Mouse (Mus musculus) gastrocnemius, adult 8-10 months (tissue): Measurements from ENCODE around the gene Ptch2. TPM values are rescaled to one million over a fixed set of nuclear protein-coding genes. Genes with fewer than 3 reads are reported as not detected.

Source experiments
- DNase-seq, 2 experiments: peaks; one replicate each; pipeline ENCODE4 v3.0.0; 2022; ENCODE audit warnings: low spot score in 2 of 2
- total RNA-seq, 4 experiments: library from RNA; stranded (reverse); gene quantifications; 2 replicates each; pipeline ENCODE4 v1.2.4; 2022

The Ptch2 gene
- total RNA-seq, 4 experiments from 2014 or later, result 0.22 to 0.76 (median 0.69) TPM

- DNase-seq, result no peak
These were observed 8.8 kb downstream of the Ptch2 start for GRCm38 (mm10) chr4:117104672-117105071.

- no peak for DNase-seq
These were observed 9.3 kb downstream of the Ptch2 start for GRCm38 (mm10) chr4:117105127-117105526.

DNA sequence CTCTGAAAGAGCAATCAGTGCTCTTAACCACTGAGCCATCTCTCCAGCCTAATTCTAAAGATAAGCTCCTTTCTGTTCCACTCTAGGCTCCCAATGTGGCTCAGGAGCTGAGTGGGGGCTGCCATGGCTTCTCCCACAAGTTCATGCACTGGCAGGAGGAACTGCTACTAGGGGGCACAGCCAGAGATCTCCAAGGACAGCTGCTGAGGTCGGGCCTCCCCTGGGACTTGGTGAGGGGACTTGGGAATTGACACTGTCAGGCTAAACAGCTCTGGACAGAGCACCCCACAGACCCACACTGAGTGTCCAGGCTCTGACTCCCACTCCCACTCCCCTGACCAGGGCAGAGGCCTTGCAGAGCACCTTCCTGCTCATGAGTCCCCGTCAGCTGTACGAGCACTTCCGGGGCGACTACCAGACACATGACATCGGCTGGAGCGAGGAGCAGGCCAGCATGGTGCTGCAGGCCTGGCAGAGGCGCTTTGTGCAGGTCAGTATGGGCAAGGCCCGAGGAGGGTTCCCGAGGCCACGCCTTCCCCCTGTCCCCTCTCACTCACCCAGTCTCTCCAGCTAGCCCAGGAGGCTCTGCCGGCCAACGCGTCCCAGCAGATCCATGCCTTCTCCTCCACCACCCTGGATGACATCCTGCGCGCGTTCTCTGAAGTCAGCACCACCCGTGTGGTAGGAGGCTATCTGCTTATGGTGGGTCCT is 12.1 kb downstream of the Ptch2 start:
- DNase-seq, result no peak

- no peak for DNase-seq
These were observed 12.6 kb downstream of the Ptch2 start for GRCm38 (mm10) chr4:117108524-117108849.

DNA sequence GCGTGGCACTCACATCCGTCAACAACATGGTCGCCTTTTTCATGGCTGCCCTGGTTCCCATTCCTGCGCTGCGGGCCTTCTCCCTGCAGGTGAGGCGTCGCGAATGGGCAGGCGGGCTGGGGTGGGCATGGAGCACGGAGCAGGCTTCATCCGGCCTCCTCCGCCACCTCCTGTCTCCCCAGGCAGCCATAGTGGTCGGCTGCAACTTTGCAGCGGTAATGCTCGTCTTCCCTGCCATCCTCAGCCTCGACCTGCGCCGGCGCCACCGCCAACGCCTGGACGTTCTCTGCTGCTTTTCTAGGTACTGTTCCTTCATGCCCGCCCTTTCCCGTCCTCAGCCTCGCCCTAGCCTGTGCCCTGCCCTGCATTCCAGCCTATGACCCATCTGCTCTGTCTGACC is 13.5 kb downstream of the Ptch2 start:
- DNase-seq, result no peak

- no peak for DNase-seq
These were observed 14.4 kb downstream of the Ptch2 start for GRCm38 (mm10) chr4:117110249-117110648.

- no peak for DNase-seq
These were observed 15.1 kb downstream of the Ptch2 start for GRCm38 (mm10) chr4:117110985-117111384.

DNA sequence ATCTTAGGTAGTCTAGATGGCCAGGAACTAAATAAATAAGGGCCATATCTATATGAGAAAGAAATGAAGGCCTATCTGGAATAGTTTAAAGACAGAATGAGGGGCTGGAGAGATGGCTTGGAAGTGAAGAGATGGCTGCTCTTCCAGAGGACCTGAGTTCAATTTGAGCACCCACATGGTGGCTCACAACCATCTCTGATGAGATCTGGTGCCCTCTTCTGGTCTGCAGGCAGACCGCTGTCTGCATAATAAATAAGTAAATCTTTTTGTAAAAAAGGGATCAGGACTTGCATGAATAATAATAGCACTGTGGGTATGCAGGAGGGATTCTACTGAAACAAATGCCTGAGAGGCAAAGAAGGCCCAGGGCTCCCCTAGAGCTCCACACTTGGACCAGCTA is 17.4 kb downstream of the Ptch2 start:
- DNase-seq, result no peak

GRCm38 (mm10) chr4:117115592-117115991 is 19.7 kb downstream of the Ptch2 start:
- no peak for DNase-seq

DNA sequence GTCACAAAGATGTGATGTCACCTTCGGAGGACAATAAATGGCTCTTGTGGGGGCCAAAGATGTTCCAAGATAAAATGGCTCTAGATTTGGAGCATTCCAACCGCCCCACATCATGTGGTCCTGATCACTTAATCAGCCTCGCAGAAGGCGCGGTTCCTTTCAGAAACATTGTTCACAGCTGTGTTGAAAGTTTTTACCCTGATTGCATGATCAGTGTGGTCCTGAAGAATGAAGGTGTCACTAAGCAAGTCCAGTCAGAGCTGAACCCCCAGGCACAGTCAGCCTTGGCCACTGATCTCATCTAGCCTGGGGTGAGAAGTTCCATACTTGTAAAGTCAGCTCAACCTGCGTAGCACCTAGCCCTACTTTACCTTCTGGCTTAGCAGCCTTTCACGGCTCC is 22.1 kb downstream of the Ptch2 start:
- DNase-seq, result no peak

- DNase-seq, result no peak
These were observed 23.8 kb downstream of the Ptch2 start for GRCm38 (mm10) chr4:117119636-117120035.

DNA sequence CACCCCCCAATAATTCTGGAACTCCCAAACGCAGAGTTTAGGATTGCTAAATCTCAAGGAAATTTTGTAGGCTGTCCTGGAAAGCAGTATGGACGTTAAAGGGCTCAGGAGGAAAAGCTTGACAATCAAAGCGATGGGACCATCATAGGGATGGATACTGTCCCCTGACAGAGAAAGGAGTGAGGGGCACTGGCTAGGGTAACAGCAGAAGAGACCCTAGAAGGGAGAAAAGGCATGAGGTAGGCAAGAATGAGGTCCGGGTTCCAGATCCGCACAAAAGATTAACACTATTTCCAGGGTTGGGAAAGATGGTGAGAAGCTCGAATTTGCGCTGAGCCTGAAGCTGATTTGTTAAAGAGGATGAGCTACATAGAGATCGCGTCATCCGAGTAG is 24.2 kb downstream of the Ptch2 start:
- no peak for DNase-seq

DNA sequence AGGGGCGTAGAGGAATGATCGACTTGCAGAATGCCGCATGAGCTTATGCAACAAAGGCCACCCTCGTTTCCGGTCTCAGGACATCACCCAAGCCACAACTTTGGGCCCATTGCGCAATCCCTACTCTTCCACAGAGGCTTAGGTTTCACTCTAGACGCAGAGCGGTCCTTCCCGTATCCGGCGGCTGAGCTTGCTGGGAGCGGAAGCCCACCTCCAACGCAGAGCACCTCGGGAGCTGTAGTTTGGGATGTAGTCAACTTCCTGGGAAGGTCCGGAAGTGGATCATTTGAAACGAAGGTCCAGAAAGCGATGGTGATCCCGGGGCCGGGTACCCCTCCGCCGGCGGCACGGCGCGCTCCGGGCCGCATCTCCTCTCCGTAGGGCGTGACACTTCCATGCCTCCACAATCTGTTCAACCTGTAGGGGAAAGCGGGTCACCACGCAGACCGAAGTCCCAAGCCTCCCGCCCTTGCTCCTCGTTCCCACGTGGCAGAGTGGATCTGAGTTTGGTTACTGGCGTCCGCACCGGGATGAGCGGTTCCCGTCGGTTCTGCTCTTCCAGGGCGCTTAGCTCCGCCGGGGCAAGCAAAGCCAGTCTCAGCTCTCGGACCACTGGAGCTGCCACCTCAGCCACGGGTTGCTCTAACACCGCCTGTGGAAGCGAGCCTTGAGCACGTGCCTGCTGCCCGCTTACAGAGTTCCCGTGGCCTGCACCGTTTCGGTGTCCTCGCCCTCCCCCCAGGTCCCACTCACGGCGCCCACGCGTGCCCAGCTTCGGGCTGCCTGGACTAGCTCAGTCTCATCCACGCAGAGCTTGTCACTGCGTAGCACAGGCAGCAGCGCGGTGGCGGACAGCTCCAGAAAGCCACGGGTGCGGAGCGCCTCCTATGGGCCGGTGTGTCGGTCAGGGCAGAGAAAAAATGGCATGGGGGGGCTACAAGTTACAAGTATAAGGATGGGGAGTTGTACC is 24.9 kb downstream of the Ptch2 start:
- DNase-seq, result peak; percentile 93 to 96

DNA sequence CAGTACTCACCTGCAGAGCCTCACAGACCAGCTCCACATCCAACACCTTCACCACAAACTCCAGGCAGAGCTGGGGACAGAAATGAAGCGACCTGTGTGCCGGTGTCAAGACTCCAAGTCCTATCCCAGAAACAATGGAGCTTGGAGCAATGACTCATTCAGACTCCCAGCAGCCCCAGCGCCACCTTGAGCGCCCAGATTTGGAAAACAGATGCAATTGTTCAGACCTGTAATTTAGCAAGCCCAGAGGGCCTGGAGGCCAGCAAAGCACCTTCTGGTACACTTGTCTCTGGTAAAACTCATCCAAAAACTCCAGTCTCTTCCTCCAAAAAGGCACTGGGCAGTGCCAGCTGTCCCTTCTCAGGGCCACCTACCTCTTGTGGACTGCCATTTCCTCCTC is 26.3 kb downstream of the Ptch2 start:
- no peak for DNase-seq

GRCm38 (mm10) chr4:117123546-117124217 is 27.8 kb downstream of the Ptch2 start:
- no peak for DNase-seq

- DNase-seq, result no peak
These were observed 28.3 kb downstream of the Ptch2 start for GRCm38 (mm10) chr4:117124218-117124517.

DNA sequence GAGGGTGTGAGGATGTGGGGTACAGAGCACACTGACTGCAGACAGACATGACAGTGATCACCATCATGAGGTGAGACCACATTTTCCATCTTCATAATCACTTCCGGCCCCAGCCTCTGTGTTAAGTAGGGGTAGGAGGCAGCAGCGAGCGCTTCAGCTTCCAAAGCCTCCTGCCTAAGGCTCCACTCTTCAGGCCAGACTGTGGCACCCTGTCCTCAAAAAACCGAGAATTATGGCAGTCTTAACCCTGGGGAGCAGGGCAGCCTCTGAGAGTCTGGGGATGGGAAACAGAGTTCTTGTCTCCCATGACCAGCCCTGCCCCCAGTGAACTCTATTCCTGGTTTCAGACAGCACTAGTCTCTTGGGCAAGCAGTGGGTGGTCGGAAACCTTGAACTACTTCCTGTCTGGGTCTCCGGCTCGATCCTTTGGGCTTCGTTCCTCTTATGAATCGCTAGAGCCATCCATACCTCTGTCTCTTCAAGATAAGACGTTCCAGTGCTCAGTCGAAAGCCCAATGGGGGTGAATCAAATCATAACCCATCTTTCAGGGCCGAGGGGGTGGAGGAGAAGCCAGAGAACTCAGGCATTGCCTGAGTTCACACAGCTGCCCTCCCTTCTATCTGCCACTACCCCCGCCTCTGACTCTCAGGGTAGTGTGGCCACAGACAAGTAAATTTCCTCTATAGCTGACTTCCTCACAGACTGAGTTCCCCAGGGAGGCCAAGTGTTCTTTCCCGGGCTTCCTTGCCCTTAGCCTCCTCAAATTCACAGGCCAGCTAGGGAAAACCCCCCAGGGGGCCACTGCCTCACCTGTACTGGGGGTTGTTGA is 28.9 kb downstream of the Ptch2 start:
- no peak for DNase-seq

GRCm38 (mm10) chr4:117125348-117125909 is 29.6 kb downstream of the Ptch2 start, which contains the start of gene Btbd19:
Btbd19 (minus strand) TSS chr4:117125725.
- peak; percentile 65 to 74 for DNase-seq

- peak; percentile 75 to 79 for DNase-seq
These were observed 30.2 kb downstream of the Ptch2 start for GRCm38 (mm10) chr4:117125910-117126674.

DNA sequence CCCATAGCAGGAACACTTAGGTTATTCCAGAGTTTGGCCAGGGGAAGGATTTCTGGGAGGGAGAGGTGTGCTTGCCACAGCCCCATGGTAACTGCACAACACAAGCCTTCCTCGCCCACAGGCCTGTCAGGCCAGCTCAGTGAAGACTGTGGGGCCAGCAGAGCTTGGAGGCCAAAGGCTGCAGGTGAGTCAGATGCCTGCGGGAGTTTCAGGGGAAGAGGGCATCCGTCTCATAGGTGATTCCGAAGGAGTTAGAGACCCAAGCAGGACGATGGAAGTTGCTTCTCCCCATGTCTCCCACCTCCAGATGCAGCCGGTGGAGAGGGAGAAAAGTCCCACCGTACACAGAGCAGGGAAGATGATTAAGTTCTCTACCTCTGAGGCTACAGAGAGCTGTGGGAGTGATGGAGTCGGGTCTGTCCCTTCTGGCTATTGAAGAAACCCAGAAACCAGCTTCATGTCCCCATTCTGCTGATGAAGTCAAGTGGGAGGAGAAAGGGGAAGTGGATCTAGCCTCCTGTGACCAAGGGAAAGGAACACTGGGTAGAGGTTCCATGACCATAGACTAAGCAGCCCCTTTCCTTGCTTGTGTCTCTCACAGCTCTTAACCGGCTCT is 30.9 kb downstream of the Ptch2 start, which contains the start of gene Tctex1d4:
Tctex1d4 (plus strand) TSS at position 120 of the 616 bp plus-strand sequence.
- DNase-seq, result no peak
